Mouse (Mus musculus) limb, embryonic 13.5 days (tissue): Measurements from ENCODE around the gene Esrra. TPM values are rescaled to one million over a fixed set of nuclear protein-coding genes. Genes with fewer than 3 reads are reported as not detected.

Experiments
- ATAC-seq: fragments of 200-750 bp; cut with Nextera tagmentation; 2 replicates; pipeline ENCODE4 v1.8.0; 2017; ENCODE audit warnings: low read depth, moderate number of reproducible peaks, moderate TSS enrichment; ENCODE audit not compliant: low FRiP score
- H3K27ac ChIP-seq: fragments of 300-500 bp; sonication (generic); 2 replicates; pipeline ENCODE4 v1.5.1; 2015; ENCODE audit warnings: inconsistent platforms, mild to moderate bottlenecking, moderate library complexity
- H3K27me3 ChIP-seq: fragments of 300-500 bp; sonication (generic); 2 replicates; pipeline ENCODE4 v1.6.1; 2015; ENCODE audit warnings: mild to moderate bottlenecking, inconsistent platforms
- H3K36me3 ChIP-seq: fragments of 300-500 bp; sonication (generic); 2 replicates; pipeline ENCODE4 v1.6.1; 2015; ENCODE audit warnings: inconsistent platforms, mild to moderate bottlenecking, moderate library complexity
- H3K4me1 ChIP-seq: fragments of 300-500 bp; sonication (generic); 2 replicates; pipeline ENCODE4 v1.6.1; 2015; ENCODE audit warnings: inconsistent platforms
- H3K4me2 ChIP-seq: fragments of 300-500 bp; sonication (generic); replicated peaks from 2 replicates; pipeline ENCODE4 v1.6.1; 2015; ENCODE audit warnings: inconsistent platforms, mild to moderate bottlenecking, moderate library complexity
- H3K4me3 ChIP-seq: fragments of 300-500 bp; sonication (generic); 2 replicates; pipeline ENCODE4 v1.5.1; 2015; ENCODE audit warnings: moderate library complexity, mild to moderate bottlenecking, inconsistent platforms
- H3K9ac ChIP-seq: fragments of 300-500 bp; sonication (generic); 2 replicates; pipeline ENCODE4 v1.6.1; 2015; ENCODE audit warnings: mild to moderate bottlenecking, inconsistent platforms
- H3K9me3 ChIP-seq: fragments of 300-500 bp; sonication (generic); 2 replicates; pipeline ENCODE4 v1.6.1; 2016; ENCODE audit warnings: inconsistent platforms
- WGBS: fragments of 180-500 bp; shearing (Covaris S2); methylation state at CpG from one replicate; pipeline ENCODE4 v1.1.7; 2015; 5-methylcytosine and 5-hydroxymethylcytosine counted together
- polyA plus RNA-seq: library from polyadenylated mRNA; unstranded; fragments of >200 nt; fragmentation: Nextera tagmentation; extraction: Ambion mirVana; gene quantifications from 2 replicates; pipeline ENCODE4 v1.2.1, GENCODE M21; 2015

Gene Esrra
- 8.3 and 8.5 TPM in 2 replicates for polyA plus RNA-seq

DNA sequence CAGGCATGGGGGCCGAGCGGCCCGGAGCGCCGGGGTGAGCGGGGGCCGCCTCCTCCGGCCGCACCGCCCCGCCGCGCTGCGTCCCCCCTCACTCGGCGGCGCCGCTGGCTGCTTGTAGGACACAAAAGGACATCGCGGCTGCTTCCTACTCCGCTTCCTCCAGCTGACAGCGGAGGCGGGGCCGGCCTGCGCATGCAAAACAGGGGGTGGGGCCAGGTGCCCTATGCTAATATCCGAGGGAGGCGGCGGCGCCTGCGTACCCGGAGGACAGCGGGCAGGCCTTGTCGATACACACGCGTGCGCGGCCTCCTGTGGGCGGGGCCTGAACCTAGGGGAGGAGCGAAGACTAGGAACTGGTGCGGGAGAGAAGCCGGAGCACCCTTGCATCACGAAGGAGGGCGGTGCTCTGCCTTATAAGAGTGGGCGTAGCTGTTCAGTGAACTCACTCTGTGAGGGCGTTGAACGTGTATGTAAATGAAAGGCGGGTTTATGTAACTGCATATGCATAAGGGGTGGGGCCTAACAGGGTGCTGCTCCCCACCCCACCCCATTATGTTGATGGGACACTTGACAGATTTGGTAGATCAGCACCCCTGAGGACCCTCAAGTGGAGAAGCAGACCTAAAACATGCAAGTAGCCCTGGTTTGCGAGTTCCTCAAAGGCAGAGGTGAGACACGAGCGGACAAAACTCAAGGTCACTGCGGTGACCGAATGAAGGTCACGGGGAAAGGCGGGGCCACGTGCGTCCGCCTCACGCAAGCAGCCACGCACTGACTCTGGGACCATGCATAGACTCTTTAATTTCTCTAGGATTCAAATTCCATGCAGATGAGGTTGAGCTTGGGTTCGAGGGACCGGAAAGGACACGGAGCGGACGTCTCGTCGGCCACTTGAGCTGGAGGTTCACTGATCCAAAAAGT, at the start of gene Esrra:
Esrra (minus strand) TSS at position 167 of the 921 bp plus-strand sequence.
- ATAC-seq: peak; percentile 94
- peak within 1 kb of the TSS; percentile 92 for H3K4me2 ChIP-seq

DNA sequence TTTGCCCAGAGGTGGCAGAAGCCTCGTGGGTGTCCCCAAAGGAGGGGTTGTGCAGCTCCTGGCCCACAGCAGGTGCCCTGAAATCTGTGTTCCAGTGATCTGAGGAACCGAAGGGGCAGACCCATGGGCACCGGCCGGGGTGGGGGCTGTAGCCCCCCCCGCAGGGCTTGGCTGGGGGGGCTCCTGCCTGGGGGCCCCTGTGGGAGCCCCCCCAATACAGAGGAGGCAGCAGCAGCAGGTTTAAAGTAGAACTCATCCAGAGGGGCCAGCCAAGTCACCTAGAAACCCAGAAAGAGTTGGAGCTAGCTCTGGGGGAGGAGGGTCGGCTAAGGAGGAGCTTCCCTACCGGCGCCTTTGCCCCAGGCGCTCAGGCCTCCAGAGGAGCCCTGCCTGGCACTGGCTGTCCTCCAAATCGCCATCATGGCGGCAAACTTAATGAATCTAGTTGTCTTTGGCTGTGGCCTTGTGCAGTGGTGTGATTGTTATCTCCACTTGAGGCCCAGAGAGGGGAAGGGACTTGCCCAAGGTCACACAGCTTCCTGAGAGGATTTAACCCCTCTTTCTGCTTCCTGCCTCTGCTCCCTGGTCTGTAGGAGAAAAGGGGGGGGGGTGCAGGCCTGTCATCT, 49.0 kb upstream of the Esrra start:
- Histone ChIP-seq H3K27ac (no peak overlapping the region; the same call in 1 of the 2 replicates), H3K9me3 (no peaks in the 10 kb centered on the region), H3K36me3 (peaks cover 13% of the 10 kb centered on the region), H3K4me2 (peak overlapping the region; percentile 77), H3K27me3 (no peaks in the 10 kb centered on the region), H3K4me1 (peaks cover 45% of the 10 kb centered on the region), H3K9ac (peak overlapping the region; percentile 83; the same call in 1 of the 2 replicates), H3K4me3 (peak overlapping the region; percentile 60)
- 27% methylated on average over 11 of the region's 11 CpGs for WGBS
- ATAC-seq: no peak

More for the DNA sequence above, at the start of gene Esrra:
- peaks cover 45% of the 10 kb centered on the region for H3K27me3 ChIP-seq
- peak within 1 kb of the TSS; percentile 78 for H3K4me3 ChIP-seq
- H3K9ac ChIP-seq: peak within 1 kb of the TSS; percentile 74
- H3K27ac ChIP-seq: peak within 1 kb of the TSS; percentile 22; the same call in 1 of the 2 replicates
- WGBS: under 1% methylated on average over 58 of the region's 66 CpGs
- H3K9me3 ChIP-seq: no peaks in the 10 kb centered on the region
- no peaks in the 10 kb centered on the region for H3K36me3 ChIP-seq
- peaks cover 39% of the 10 kb centered on the region for H3K4me1 ChIP-seq

DNA sequence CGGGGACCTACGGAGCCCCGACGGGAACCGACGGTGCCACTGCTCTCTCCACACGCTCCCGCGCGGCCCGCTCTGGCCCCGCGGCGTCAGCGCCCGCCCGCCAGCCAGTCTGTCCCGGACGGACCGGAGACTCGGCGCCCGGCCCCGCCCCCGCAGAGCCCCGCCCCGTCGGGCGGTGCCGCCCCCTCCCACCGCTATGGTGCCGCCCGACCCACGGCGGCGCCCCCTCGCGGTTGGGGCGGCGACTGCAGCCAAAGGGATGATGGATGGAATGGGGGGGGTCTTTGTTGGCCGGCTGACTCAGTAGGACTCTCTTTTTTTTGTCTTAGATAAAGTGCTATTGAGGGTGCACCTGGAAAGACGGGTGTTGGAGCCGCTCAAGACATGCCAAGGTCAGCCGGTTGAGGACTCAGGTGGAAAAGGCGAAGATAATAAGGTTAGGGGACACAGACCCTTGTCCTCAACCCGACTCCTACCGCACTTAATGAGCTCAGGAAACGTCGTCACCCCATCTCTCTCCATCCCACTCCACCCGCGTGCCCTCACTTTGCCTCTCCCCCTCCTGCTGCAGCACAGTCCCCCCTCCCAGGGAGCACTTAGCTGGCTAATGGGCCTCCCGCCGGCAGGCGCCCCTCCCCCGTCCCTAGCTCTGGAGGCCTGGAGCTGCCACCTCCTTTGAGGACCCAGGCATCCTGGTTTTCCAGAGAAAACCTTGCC, 48.2 kb upstream of the Esrra start:
- Histone ChIP-seq H3K27ac (no peak overlapping the region), H3K27me3 (no peaks in the 10 kb centered on the region), H3K9ac (peak overlapping the region; percentile 83), H3K4me1 (peaks cover 45% of the 10 kb centered on the region), H3K9me3 (no peaks in the 10 kb centered on the region), H3K4me3 (peak overlapping the region; percentile 60), H3K36me3 (peaks cover 21% of the 10 kb centered on the region), H3K4me2 (peak overlapping the region; percentile 77)
- WGBS: under 1% methylated on average over 55 of the region's 55 CpGs
- peak; percentile 41 for ATAC-seq

DNA sequence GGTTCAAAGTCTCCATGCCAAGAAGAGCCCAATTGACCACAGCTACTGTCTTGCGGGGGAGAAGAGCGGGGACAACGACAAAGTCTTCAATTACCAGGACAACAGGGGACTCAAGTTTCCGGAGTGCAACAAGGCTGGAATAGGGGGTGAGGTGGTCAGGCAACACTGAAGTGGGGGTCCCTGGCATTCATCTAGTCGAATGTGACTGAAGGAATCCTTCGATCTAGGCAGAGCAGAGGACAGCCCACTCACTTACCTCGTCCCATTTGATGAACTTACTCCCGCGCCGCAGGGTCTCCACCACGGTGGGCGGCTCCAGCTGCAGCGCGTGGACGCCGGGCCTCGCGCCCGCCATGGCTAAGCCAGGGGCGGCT, 47.7 kb upstream of the Esrra start:
- H3K36me3 ChIP-seq: peaks cover 26% of the 10 kb centered on the region
- peak overlapping the region; percentile 60 for H3K4me3 ChIP-seq
- H3K27ac ChIP-seq: no peak overlapping the region
- no peaks in the 10 kb centered on the region for H3K9me3 ChIP-seq
- H3K4me1 ChIP-seq: peaks cover 45% of the 10 kb centered on the region
- peak; percentile 38 for ATAC-seq
- H3K9ac ChIP-seq: peak overlapping the region; percentile 83
- no peaks in the 10 kb centered on the region for H3K27me3 ChIP-seq
- under 1% methylated on average over 20 of the region's 20 CpGs for WGBS
- H3K4me2 ChIP-seq: peak overlapping the region; percentile 77

DNA sequence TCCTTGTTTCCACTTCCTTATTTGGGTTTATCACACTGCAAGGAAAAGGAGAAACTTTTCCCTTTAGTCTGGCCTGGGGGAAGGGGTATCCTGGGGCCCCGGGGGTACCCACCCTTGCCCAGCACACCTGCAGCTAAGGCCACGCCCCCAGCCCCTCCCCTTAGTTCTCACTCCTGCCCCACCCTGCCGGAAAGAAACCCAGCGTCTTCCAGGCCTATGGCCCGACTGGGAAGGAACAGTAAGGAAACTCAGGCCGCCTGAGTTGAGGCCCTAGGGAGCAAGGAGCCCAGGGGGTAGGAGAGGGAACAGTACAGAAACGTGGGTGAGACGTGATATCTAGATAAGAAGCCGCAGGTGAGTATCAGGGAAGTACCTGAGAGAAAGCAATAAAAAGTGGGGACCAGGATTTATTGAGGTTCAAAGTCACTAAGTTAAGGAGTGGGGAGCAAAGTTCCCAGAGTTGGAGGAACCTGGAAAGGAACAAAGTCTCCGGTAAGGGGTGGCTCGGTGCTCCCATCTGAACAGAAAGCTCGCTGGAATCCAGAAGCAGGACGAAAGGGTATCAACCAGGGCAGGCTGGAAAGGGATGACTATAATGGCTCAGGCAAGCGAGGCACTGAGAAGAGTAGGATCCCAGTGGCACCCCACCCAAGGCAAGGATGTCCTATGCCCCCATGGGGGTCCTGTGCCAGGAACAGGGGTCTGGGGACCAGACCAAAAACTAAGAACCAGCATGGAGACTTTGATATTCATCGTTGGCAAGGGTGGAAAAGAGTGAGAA, 47.1 kb upstream of the Esrra start:
- H3K9ac ChIP-seq: peak overlapping the region; percentile 83
- WGBS: 10% methylated on average over 15 of the region's 15 CpGs
- H3K4me3 ChIP-seq: peak overlapping the region; percentile 60
- H3K36me3 ChIP-seq: peaks cover 32% of the 10 kb centered on the region
- no peak for ATAC-seq
- peak overlapping the region; percentile 77 for H3K4me2 ChIP-seq
- H3K27ac ChIP-seq: no peak overlapping the region
- H3K9me3 ChIP-seq: no peaks in the 10 kb centered on the region
- H3K4me1 ChIP-seq: peaks cover 41% of the 10 kb centered on the region
- H3K27me3 ChIP-seq: no peaks in the 10 kb centered on the region

DNA sequence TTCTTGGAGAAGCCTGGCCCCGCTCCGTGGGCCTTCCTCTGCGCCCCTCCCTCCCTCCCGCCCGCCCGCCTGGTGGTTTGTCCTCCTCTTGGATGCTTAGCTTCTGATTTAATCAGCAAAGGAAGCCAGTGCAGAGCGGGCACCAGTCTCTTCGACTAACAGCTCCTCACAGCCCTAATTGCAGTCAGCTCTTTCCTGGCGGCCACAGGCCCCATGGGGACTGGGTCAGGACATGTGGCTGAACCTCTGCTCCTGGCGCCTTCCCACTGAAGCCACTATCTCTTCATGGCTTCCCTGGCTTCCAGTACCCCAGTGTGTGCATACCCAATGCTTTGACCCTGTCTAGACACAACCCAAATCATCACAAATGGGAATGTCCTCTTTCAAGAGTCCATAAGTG, 34.8 kb upstream of the Esrra start:
- Histone ChIP-seq H3K27me3 (no peaks in the 10 kb centered on the region), H3K9me3 (no peaks in the 10 kb centered on the region), H3K4me3 (no peak overlapping the region), H3K27ac (no peak overlapping the region), H3K4me2 (no peak overlapping the region), H3K4me1 (peaks cover 13% of the 10 kb centered on the region), H3K9ac (no peak overlapping the region), H3K36me3 (peaks cover 74% of the 10 kb centered on the region)
- WGBS: 84% methylated on average over 10 of the region's 10 CpGs
- no peak for ATAC-seq

DNA sequence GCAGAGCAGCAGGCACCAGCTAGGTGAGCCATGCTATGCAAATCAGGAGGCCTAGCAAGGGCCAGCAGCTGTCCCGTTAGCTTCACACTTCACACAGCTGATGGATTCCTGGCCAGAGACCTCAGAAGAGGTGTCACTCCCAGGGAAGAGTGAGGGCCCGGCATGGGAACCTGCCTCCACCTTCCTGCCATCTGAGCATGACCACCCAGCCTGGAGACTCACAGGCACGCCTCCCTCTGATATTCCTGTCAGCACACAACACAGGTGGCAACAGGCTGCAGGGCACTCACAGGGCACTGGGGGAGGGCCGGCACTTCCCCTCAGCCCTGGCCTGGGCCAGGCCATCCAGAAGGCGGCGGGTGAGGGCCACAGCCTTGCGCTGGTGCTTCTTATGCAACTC, 33.8 kb upstream of the Esrra start:
- Histone ChIP-seq H3K27me3 (no peaks in the 10 kb centered on the region), H3K4me1 (peaks cover 13% of the 10 kb centered on the region), H3K27ac (no peak overlapping the region), H3K4me3 (no peak overlapping the region), H3K4me2 (no peak overlapping the region), H3K9ac (no peak overlapping the region), H3K9me3 (no peaks in the 10 kb centered on the region), H3K36me3 (peaks cover 70% of the 10 kb centered on the region)
- WGBS: 63% methylated on average over 7 of the region's 7 CpGs
- no peak for ATAC-seq

DNA sequence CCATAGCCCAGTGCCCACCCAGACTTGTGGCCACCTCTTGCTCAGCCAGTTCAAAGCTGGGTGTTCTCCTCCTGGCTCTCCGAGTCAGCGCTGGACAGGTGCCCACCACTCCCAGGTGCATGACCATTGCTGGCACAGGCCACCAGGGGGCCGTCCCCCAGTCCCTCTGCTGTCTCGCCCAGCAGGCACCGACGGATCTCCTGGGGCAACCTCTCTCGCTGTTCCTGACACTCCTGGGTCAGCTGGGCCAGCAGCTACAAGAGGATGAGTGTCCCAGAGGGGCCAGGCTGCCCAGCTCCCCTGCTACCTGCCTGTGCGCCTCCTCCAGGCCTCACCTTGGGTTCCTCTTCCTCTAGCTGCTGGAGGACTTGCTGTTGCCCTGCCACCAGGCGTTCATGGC, 32.4 kb upstream of the Esrra start:
- peaks cover 59% of the 10 kb centered on the region for H3K36me3 ChIP-seq
- WGBS: 58% methylated on average over 9 of the region's 9 CpGs
- no peaks in the 10 kb centered on the region for H3K9me3 ChIP-seq
- no peak for ATAC-seq
- no peak overlapping the region for H3K4me2 ChIP-seq
- no peak overlapping the region for H3K4me3 ChIP-seq
- H3K9ac ChIP-seq: no peak overlapping the region
- peaks cover 19% of the 10 kb centered on the region for H3K4me1 ChIP-seq
- H3K27me3 ChIP-seq: no peaks in the 10 kb centered on the region
- no peak overlapping the region for H3K27ac ChIP-seq

DNA sequence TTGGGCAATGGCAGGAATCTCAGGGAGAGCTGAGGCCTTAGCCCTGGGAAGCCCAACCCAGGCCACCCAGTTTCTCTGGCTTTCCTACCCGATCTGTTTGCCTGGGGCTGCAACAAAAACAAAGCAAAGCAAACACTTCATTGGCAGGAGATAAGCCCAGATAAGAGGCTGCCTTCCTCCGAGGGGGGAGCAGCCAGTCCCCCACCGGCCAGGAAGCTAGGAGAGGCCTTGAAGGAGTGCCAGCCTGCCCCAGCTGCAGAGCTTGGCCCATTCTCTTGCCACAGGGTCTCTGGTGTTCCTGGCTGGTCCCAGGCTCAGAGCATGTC, 31.1 kb upstream of the Esrra start:
- Histone ChIP-seq H3K27ac (peak overlapping the region; percentile 55; the same call in 1 of the 2 replicates), H3K4me3 (peak overlapping the region; percentile 69), H3K4me2 (peak overlapping the region; percentile 97), H3K36me3 (peaks cover 48% of the 10 kb centered on the region), H3K4me1 (peaks cover 19% of the 10 kb centered on the region), H3K9me3 (no peaks in the 10 kb centered on the region), H3K9ac (peak overlapping the region; percentile 84), H3K27me3 (no peaks in the 10 kb centered on the region)
- ATAC-seq: no peak
- WGBS: 15% methylated on average over 3 of the region's 3 CpGs

DNA sequence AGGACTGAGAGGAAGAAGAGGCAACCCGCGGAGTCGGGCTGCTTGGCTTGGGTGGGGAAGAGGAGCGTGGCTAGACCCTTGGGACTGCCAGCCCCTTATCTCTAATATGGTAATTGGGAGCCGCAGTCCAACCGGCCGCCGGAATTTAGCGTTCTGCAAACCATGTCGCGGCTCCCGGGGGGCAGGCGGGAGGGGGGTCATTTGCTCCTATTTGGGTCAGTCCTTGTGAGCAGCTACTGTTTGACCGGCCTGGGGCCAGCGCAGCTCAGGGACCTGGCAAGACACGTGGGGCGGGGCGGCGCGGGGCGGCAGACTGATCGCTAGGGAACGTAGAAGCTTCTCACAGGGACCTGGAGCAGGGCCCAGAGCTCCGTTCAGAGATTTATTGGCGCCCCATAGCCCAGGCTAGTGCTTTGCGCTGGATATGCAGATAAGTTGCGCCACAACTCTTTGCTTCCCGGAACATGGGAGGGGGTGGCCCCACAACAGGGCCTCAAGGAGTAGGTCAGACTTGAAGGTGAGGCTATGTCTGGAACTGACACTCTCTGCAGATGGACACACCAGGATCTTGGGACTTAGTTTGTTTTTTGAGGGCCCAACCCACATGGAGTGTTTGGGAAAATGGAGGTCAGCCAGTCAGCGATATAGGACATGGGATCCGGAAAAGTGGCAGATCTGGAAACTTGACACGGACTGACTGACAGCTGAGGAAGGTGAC, 30.5 kb upstream of the Esrra start:
- Histone ChIP-seq H3K4me1 (peaks cover 19% of the 10 kb centered on the region), H3K9me3 (no peaks in the 10 kb centered on the region), H3K4me3 (peak overlapping the region; percentile 69), H3K27ac (peak overlapping the region; percentile 95), H3K4me2 (peak overlapping the region; percentile 97), H3K27me3 (no peaks in the 10 kb centered on the region), H3K36me3 (peaks cover 43% of the 10 kb centered on the region), H3K9ac (peak overlapping the region; percentile 84)
- WGBS: 3% methylated on average over 31 of the region's 31 CpGs
- ATAC-seq: peak; percentile 13; the same call in 1 of the 2 replicates
